Comparison of ENCODE assay signal across 10 mouse cellular contexts in the genomic region with DNA sequence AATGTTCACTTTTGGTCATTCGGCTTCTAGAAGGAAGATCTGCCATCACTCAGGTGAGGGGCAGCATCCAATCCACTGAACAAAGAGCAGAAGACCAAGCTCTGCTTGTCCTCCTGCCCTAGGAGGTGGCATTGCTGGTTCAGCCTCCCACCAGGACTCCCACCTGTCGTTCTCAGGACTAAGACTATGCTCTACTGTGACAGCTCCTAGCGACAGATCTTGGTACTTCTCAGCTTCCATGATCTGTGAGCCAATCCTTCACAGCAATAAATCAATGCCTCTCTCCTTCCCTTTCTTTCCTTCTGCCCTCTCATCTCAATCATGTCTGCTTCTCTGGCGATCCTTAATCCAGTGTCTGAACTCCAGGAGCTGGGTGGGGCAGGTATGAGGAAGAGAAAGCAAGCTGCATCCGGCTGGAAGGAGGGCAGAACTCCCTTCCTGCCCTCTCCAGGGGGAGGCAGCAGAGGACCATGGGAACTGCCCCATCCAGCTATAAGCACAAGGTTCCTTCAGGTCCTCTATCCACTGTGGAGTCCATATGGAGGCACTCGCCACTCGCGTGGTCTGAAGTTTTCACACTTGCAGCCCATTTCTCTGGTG. TPM values are rescaled to one million over a fixed set of nuclear protein-coding genes. Genes with fewer than 3 reads are reported as not detected.
DNase-seq lines count a peak whose midpoint lies in the region; ATAC-seq and TF ChIP-seq lines count a peak whose summit lies in the region.
"Had no signal": no experiment of that assay in that cellular context is flagged by ENCODE, and none has a peak within 500 bp of the region (broad histone marks: within the 10 kb centered on the region; RNA-seq: fewer than 3 reads in every experiment).

No protein-coding gene starts in this region.

- POLR2A ChIA-PET in Patski (lab: Charles Lee): interaction anchor here (0.7 kb wide), 1 partner anchor 208 kb away, joined by 4 read pairs; no protein-coding TSS in a partner anchor

- intact Hi-C loops in left cerebral cortex, adult 2 months (cut with DNase I): loop anchor here (2.0 kb wide), 1 partner anchor 126 kb away; no protein-coding TSS in a partner anchor
- intact Hi-C loops in left cerebral cortex, postnatal 25 days (cut with DNase I): no loop called here

- peak; percentile 57 for TF ChIP-seq CTCF in left cerebral cortex, adult 2 months (IDR thresholded peaks at IDR 0.05)
- TF ChIP-seq CTCF in Patski (IDR thresholded peaks at IDR 0.05): peak; percentile 82

- no peak overlapping the region for H3K4me3 ChIP-seq in left cerebral cortex, adult 2 months
- H3K4me3 ChIP-seq: erythroblast, embryonic 14.5 days; liver, embryonic 15.5 days had no signal

- no peak overlapping the region for H3K27ac ChIP-seq in left cerebral cortex, adult 2 months
- H3K27ac ChIP-seq: liver, embryonic 15.5 days had no signal

- CTCF ChIA-PET in Patski (lab: Charles Lee): interaction anchor here (0.8 to 2.5 kb wide), 6 partner anchors 8 to 131 kb away, joined by 3 to 10 read pairs (median 3); no protein-coding TSS in a partner anchor

- ATAC-seq in Patski: no peak

- peak; percentile 43 to 59 for DNase-seq in left cerebral cortex, adult 2 months (ENCODE audit: extremely low spot score in 1 of 2, low spot score in 2 of 2)
- no peak for DNase-seq in left cerebral cortex, adult 11 months (ENCODE audit: low spot score)
- no peak for DNase-seq in Patski (ENCODE audit: low read depth, low spot score)
- peak; percentile 67 to 69 for DNase-seq in gastrocnemius, adult 8-10 months (ENCODE audit: low spot score in 2 of 2)
- peak; percentile 35 for DNase-seq in lung, postnatal 36 days
- no peak for DNase-seq in spleen, postnatal 14 days (ENCODE audit: low spot score in 2 of 2)
- DNase-seq in left cerebral cortex, postnatal 25 days (ENCODE audit: low spot score in 2 of 2): no peak
- DNase-seq in layer of hippocampus, postnatal 36 days: no peak

- in situ Hi-C loops in Patski (cut with MboI; ENCODE audit: low pct_unique_long_range_greater_than_20kb): loop anchor here (5.0 kb wide), 2 partner anchors 124 to 239 kb away; no protein-coding TSS in a partner anchor

- peaks cover 60% of the 10 kb centered on the region for H3K27me3 ChIP-seq in Patski

RNA-seq across cellular contexts. Expression of a gene that starts 54.8 kb away (rescaled TPM):
- total RNA-seq in left cerebral cortex, adult 2 months (2021): 100 to 1,000 TPM in 1 of 2 experiments, 10 to 100 TPM in 1; 99.6 to 113 TPM
- polyA plus RNA-seq in Patski (2021): 42.1 TPM
- total RNA-seq in gastrocnemius, adult 8-10 months (2022): 10 to 100 TPM; 23.5 to 26.9 (median 25.3) TPM
- total RNA-seq in left cerebral cortex, postnatal 25 days (2021): 100 to 1,000 TPM; 105 to 107 TPM
- 10 to 100 TPM; 90.8 to 98.2 TPM for total RNA-seq in layer of hippocampus, postnatal 36 days (2021)

Comparison
In these comparisons a context has a peak if more than half of its experiments do, and no peak if none do; other contexts are left out.
1. DNase-seq: peak in left cerebral cortex, adult 2 months (2 of 2), gastrocnemius, adult 8-10 months (2 of 2) and lung, postnatal 36 days (single experiment); none in left cerebral cortex, adult 11 months (single experiment), Patski (single experiment), spleen, postnatal 14 days (0 of 2), left cerebral cortex, postnatal 25 days (0 of 2) and layer of hippocampus, postnatal 36 days (0 of 2).